Mouse (Mus musculus): ENCODE results near the gene Ccdc113. TPM values are rescaled to one million over a fixed set of nuclear protein-coding genes. Genes with fewer than 3 reads are reported as not detected.

Gene Ccdc113
- total and polyA plus RNA-seq, 3 experiments: not detected

- TF ChIP-seq NELFE (IDR thresholded peaks at IDR 0.05; ENCODE audit: low read depth, low read length): no peak
Observed at GRCm38 (mm10) chr8:95566217-95566616, 32.3 kb downstream of the Ccdc113 start (continued).

- peaks cover 1 to 5% of the 10 kb centered on the region in 2 experiments; a peak in 3 of 4 replicates for H3K27me3 ChIP-seq (ENCODE audit: control insufficient read depth in 1 of 2, insufficient read depth in 2 of 2, low read length in 2 of 2)
- H3K36me3 ChIP-seq (ENCODE audit: control insufficient read depth in 1 of 2, insufficient read depth in 2 of 2, low read length in 2 of 2): peaks cover 0 to 4% of the 10 kb centered on the region in 2 experiments; a peak in 2 of 4 replicates
- peaks cover 2 to 9% of the 10 kb centered on the region in 2 experiments for H3K4me1 ChIP-seq (ENCODE audit: control insufficient read depth in 1 of 2, insufficient read depth in 2 of 2, low read length in 2 of 2)
- no peak overlapping the region for H3K27ac ChIP-seq (ENCODE audit: control insufficient read depth, low read depth, low read length)
- H3K79me2 ChIP-seq (ENCODE audit: control insufficient read depth, insufficient read depth, low read length, poor library complexity): no peaks in the 10 kb centered on the region
- no peak for DNase-seq (ENCODE audit: low read depth, low spot score)
- no peak for TF ChIP-seq BHLHE40 (IDR thresholded peaks at IDR 0.05; ENCODE audit: borderline replicate concordance, low read depth, low read length)
- no peak for TF ChIP-seq ZKSCAN1 (IDR thresholded peaks at IDR 0.05; ENCODE audit: low read depth, low read length)
- TF ChIP-seq MAFK (IDR thresholded peaks at IDR 0.05; ENCODE audit: borderline replicate concordance, low read depth, low read length): no peak
- no peak for TF ChIP-seq MXI1 (IDR thresholded peaks at IDR 0.05; ENCODE audit: low read depth, low read length)
- no peak for TF ChIP-seq MAX (IDR thresholded peaks at IDR 0.05; ENCODE audit: low read length)
- TF ChIP-seq MYC (IDR thresholded peaks at IDR 0.05; ENCODE audit: low read depth, low read length): no peak
- no peak for TF ChIP-seq SIN3A (IDR thresholded peaks at IDR 0.05; ENCODE audit: low read length)
- TF ChIP-seq POLR2AphosphoS5 (IDR thresholded peaks at IDR 0.05; ENCODE audit: borderline replicate concordance, low read depth, low read length): no peak
- no peak for TF ChIP-seq ZC3H11A (IDR thresholded peaks at IDR 0.05; ENCODE audit: low read depth, low read length)
- no peak for TF ChIP-seq EP300 (IDR thresholded peaks at IDR 0.05; ENCODE audit: low read depth in 1 of 2, low read length in 2 of 2)
- no peak for TF ChIP-seq MEF2A (IDR thresholded peaks at IDR 0.05; ENCODE audit: extremely low read depth, insufficient replicate concordance, low read depth, low read length, poor library complexity, severe bottlenecking)
- TF ChIP-seq TBP (IDR thresholded peaks at IDR 0.05; ENCODE audit: low read depth, low read length): no peak
- H3K9ac ChIP-seq (ENCODE audit: control insufficient read depth, low read depth, low read length, poor library complexity, severe bottlenecking): no peak overlapping the region
- no peak overlapping the region for H3K4me3 ChIP-seq (ENCODE audit: control insufficient read depth in 1 of 2, insufficient read depth in 1 of 2, low read depth in 2 of 2, low read length in 2 of 2)
- H3K9me3 ChIP-seq (replicated peaks; ENCODE audit: insufficient read depth, low read length): no peaks in the 10 kb centered on the region
Observed at GRCm38 (mm10) chr8:95566809-95567208, 32.9 kb downstream of the Ccdc113 start.

- no peaks in the 10 kb centered on the region for H3K9me3 ChIP-seq (replicated peaks; ENCODE audit: insufficient read depth, low read length)
- TF ChIP-seq TCF12 (IDR thresholded peaks at IDR 0.05; ENCODE audit: low read depth, low read length): no peak
- no peak for TF ChIP-seq RCOR1 (IDR thresholded peaks at IDR 0.05; ENCODE audit: low read depth, low read length)
- no peak for DNase-seq (ENCODE audit: low read depth, low spot score)
- no peaks in the 10 kb centered on the region for H3K4me1 ChIP-seq (ENCODE audit: control insufficient read depth in 1 of 2, insufficient read depth in 2 of 2, low read length in 2 of 2)
- no peak overlapping the region for H3K4me3 ChIP-seq (ENCODE audit: control insufficient read depth in 1 of 2, insufficient read depth in 1 of 2, low read depth in 2 of 2, low read length in 2 of 2)
- H3K36me3 ChIP-seq (ENCODE audit: control insufficient read depth in 1 of 2, insufficient read depth in 2 of 2, low read length in 2 of 2): no peaks in the 10 kb centered on the region
- H3K79me2 ChIP-seq (ENCODE audit: control insufficient read depth, insufficient read depth, low read length, poor library complexity): no peaks in the 10 kb centered on the region
- H3K27me3 ChIP-seq (ENCODE audit: control insufficient read depth in 1 of 2, insufficient read depth in 2 of 2, low read length in 2 of 2): peaks cover 0 to 3% of the 10 kb centered on the region in 2 experiments; a peak in 2 of 4 replicates
- no peak overlapping the region for H3K27ac ChIP-seq (ENCODE audit: control insufficient read depth, low read depth, low read length)
- H3K9ac ChIP-seq (ENCODE audit: control insufficient read depth, low read depth, low read length, poor library complexity, severe bottlenecking): no peak overlapping the region
Observed at GRCm38 (mm10) chr8:95573146-95573545, 39.3 kb downstream of the Ccdc113 start.
